Mouse (Mus musculus): ENCODE results near the gene Gm20388. TPM values are rescaled to one million over a fixed set of nuclear protein-coding genes. Genes with fewer than 3 reads are reported as not detected.

The Gm20388 gene
- polyA plus RNA-seq, 1 experiment, result 0.36 TPM

GRCm38 (mm10) chr8:124330433-124330832 lies 4419.8 kb downstream of the Gm20388 start:
- Histone ChIP-seq H3K27me3 (ENCODE audit: control insufficient read depth) (no peaks in the 10 kb centered on the region), H3K4me1 (ENCODE audit: control insufficient read depth) (no peaks in the 10 kb centered on the region), H3K36me3 (ENCODE audit: control insufficient read depth) (peaks cover 78% of the 10 kb centered on the region), H3K9me3 (ENCODE audit: control insufficient read depth, low read length) (no peaks in the 10 kb centered on the region), H3K4me3 (replicated peaks) (no peak overlapping the region)
- no peak for TF ChIP-seq GATA1 (IDR thresholded peaks at IDR 0.05; ENCODE audit: low read length)
- TF ChIP-seq TAL1 (IDR thresholded peaks at IDR 0.05; ENCODE audit: low read length), result no peak

- Histone ChIP-seq H3K36me3 (ENCODE audit: control insufficient read depth) (peaks cover 80% of the 10 kb centered on the region), H3K9me3 (ENCODE audit: control insufficient read depth, low read length) (no peaks in the 10 kb centered on the region)
- TF ChIP-seq TAL1 (IDR thresholded peaks at IDR 0.05; ENCODE audit: low read length) (no peak), GATA1 (IDR thresholded peaks at IDR 0.05; ENCODE audit: low read length) (no peak)
Observed at GRCm38 (mm10) chr8:124331094-124331493, 4420.5 kb downstream of the Gm20388 start.

GRCm38 (mm10) chr8:124331706-124332105 lies 4421.1 kb downstream of the Gm20388 start:
- Histone ChIP-seq H3K9me3 (ENCODE audit: control insufficient read depth, low read length) (no peaks in the 10 kb centered on the region), H3K27me3 (ENCODE audit: control insufficient read depth) (no peaks in the 10 kb centered on the region), H3K36me3 (ENCODE audit: control insufficient read depth) (peaks cover 84% of the 10 kb centered on the region), H3K4me1 (ENCODE audit: control insufficient read depth) (no peaks in the 10 kb centered on the region), H3K4me3 (replicated peaks) (no peak overlapping the region)
- TF ChIP-seq TAL1 (IDR thresholded peaks at IDR 0.05; ENCODE audit: low read length), result no peak
- TF ChIP-seq GATA1 (IDR thresholded peaks at IDR 0.05; ENCODE audit: low read length), result no peak

More at GRCm38 (mm10) chr8:124331094-124331493, 4420.5 kb downstream of the Gm20388 start:
- Histone ChIP-seq H3K27me3 (ENCODE audit: control insufficient read depth) (no peaks in the 10 kb centered on the region), H3K4me1 (ENCODE audit: control insufficient read depth) (no peaks in the 10 kb centered on the region), H3K4me3 (replicated peaks) (no peak overlapping the region)

GRCm38 (mm10) chr8:124336302-124336701 lies 4425.7 kb downstream of the Gm20388 start:
- Histone ChIP-seq H3K36me3 (ENCODE audit: control insufficient read depth) (peaks cover 91% of the 10 kb centered on the region), H3K27me3 (ENCODE audit: control insufficient read depth) (no peaks in the 10 kb centered on the region), H3K4me3 (replicated peaks) (no peak overlapping the region), H3K4me1 (ENCODE audit: control insufficient read depth) (no peaks in the 10 kb centered on the region), H3K9me3 (ENCODE audit: control insufficient read depth, low read length) (no peaks in the 10 kb centered on the region)
- TF ChIP-seq TAL1 (IDR thresholded peaks at IDR 0.05; ENCODE audit: low read length), result no peak
- no peak for TF ChIP-seq GATA1 (IDR thresholded peaks at IDR 0.05; ENCODE audit: low read length)

- Histone ChIP-seq H3K4me1 (ENCODE audit: control insufficient read depth) (no peaks in the 10 kb centered on the region), H3K27me3 (ENCODE audit: control insufficient read depth) (no peaks in the 10 kb centered on the region), H3K9me3 (ENCODE audit: control insufficient read depth, low read length) (no peaks in the 10 kb centered on the region), H3K4me3 (replicated peaks) (no peak overlapping the region), H3K36me3 (ENCODE audit: control insufficient read depth) (peaks cover 92% of the 10 kb centered on the region)
- no peak for TF ChIP-seq TAL1 (IDR thresholded peaks at IDR 0.05; ENCODE audit: low read length)
- no peak for TF ChIP-seq GATA1 (IDR thresholded peaks at IDR 0.05; ENCODE audit: low read length)
Observed at GRCm38 (mm10) chr8:124339742-124340141, 4429.1 kb downstream of the Gm20388 start.

- Histone ChIP-seq H3K4me1 (ENCODE audit: control insufficient read depth) (no peaks in the 10 kb centered on the region), H3K36me3 (ENCODE audit: control insufficient read depth) (peaks cover 90% of the 10 kb centered on the region), H3K27me3 (ENCODE audit: control insufficient read depth) (no peaks in the 10 kb centered on the region), H3K4me3 (replicated peaks) (no peak overlapping the region), H3K9me3 (ENCODE audit: control insufficient read depth, low read length) (no peaks in the 10 kb centered on the region)
- no peak for TF ChIP-seq GATA1 (IDR thresholded peaks at IDR 0.05; ENCODE audit: low read length)
- TF ChIP-seq TAL1 (IDR thresholded peaks at IDR 0.05; ENCODE audit: low read length), result no peak
Observed at GRCm38 (mm10) chr8:124340360-124341068, 4429.9 kb downstream of the Gm20388 start.

- Histone ChIP-seq H3K36me3 (ENCODE audit: control insufficient read depth) (peaks cover 67% of the 10 kb centered on the region), H3K27me3 (ENCODE audit: control insufficient read depth) (no peaks in the 10 kb centered on the region), H3K4me3 (replicated peaks) (no peak overlapping the region), H3K9me3 (ENCODE audit: control insufficient read depth, low read length) (no peaks in the 10 kb centered on the region), H3K4me1 (ENCODE audit: control insufficient read depth) (no peaks in the 10 kb centered on the region)
- no peak for TF ChIP-seq GATA1 (IDR thresholded peaks at IDR 0.05; ENCODE audit: low read length)
- no peak for TF ChIP-seq TAL1 (IDR thresholded peaks at IDR 0.05; ENCODE audit: low read length)
Observed at GRCm38 (mm10) chr8:124343151-124343550, 4432.5 kb downstream of the Gm20388 start.

GRCm38 (mm10) chr8:124343991-124344390 lies 4433.4 kb downstream of the Gm20388 start:
- Histone ChIP-seq H3K36me3 (ENCODE audit: control insufficient read depth) (peaks cover 59% of the 10 kb centered on the region), H3K4me1 (ENCODE audit: control insufficient read depth) (no peaks in the 10 kb centered on the region), H3K4me3 (replicated peaks) (no peak overlapping the region), H3K27me3 (ENCODE audit: control insufficient read depth) (no peaks in the 10 kb centered on the region), H3K9me3 (ENCODE audit: control insufficient read depth, low read length) (no peaks in the 10 kb centered on the region)
- TF ChIP-seq TAL1 (IDR thresholded peaks at IDR 0.05; ENCODE audit: low read length) (no peak), GATA1 (IDR thresholded peaks at IDR 0.05; ENCODE audit: low read length) (no peak)

- no peaks in the 10 kb centered on the region for H3K27me3 ChIP-seq (ENCODE audit: control insufficient read depth)
Observed at GRCm38 (mm10) chr8:124345098-124345497, 4434.5 kb downstream of the Gm20388 start.

More at GRCm38 (mm10) chr8:124345098-124345497, 4434.5 kb downstream of the Gm20388 start:
- Histone ChIP-seq H3K4me3 (replicated peaks) (no peak overlapping the region), H3K36me3 (ENCODE audit: control insufficient read depth) (peaks cover 50% of the 10 kb centered on the region), H3K9me3 (ENCODE audit: control insufficient read depth, low read length) (no peaks in the 10 kb centered on the region), H3K4me1 (ENCODE audit: control insufficient read depth) (no peaks in the 10 kb centered on the region)
- TF ChIP-seq GATA1 (IDR thresholded peaks at IDR 0.05; ENCODE audit: low read length) (no peak), TAL1 (IDR thresholded peaks at IDR 0.05; ENCODE audit: low read length) (no peak)

Data from erythroblast, embryonic 14.5 days (primary cell).